Mouse (Mus musculus): ENCODE results near the gene 4930402F06Rik.
A peak's percentile ranks its signal among the peaks of the same experiment; 100 is the strongest.

Gene 4930402F06Rik

DNA sequence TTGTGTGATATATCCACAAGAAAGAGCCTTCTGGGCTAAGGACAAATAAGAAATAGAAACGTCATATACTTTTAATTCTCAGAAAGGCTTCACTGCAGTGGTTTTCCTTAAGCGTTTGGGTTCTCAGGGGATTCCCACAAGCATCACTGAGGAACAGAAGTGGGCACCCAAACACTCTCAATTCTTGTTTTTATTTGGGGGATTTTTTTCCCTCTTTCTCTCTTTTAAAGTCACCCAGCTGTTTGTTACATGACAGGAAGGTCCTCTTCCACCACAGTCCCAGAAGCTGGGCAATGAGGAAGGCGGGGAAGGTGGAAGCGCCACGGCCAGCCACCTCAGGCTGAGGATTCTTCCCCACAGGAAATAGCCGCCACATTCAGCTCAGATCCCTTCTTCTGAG, 19.5 kb upstream of the 4930402F06Rik start:
- DNase-seq (ENCODE audit: low read depth) = no peak

DNA sequence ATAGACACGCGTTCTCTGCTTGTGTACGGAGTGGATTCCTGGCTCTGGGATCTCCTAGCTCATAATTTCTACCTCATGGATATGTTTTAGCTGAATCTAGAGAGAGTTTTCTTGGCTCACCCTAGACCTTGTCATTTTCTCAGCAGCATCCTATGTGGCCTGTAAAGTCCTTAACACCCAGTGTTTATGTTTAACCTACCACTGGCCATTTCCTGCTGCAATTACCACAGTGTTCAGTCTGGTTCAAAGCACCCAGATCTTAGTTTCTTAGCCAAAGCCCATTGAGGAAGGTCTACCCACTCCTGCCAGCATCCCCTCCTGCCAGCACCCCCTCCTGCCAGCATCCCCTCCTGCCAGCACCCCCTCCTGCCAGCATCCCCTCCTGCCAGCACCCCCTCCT, 15.8 kb upstream of the 4930402F06Rik start:
- DNase-seq (ENCODE audit: low read depth) = no peak

DNA sequence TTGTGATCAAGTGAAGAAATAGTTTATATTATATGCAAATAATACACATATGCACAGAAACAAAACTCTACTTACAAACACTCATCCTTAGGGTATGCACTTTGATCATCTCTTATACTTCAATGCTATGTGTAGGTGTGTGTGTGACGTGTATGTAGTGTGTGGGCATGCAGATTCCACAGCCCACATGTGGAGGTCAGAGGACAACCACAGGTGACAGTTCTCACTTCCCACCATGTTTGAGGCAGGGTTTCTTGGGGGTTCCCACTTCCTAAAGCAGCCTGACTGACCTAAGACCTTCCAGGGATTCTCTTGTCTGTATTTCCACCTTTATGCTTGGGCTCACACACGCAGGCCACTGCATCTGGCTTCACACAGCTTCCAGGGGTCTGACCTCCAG, 15.3 kb upstream of the 4930402F06Rik start:
- DNase-seq (ENCODE audit: low read depth) = no peak

DNA sequence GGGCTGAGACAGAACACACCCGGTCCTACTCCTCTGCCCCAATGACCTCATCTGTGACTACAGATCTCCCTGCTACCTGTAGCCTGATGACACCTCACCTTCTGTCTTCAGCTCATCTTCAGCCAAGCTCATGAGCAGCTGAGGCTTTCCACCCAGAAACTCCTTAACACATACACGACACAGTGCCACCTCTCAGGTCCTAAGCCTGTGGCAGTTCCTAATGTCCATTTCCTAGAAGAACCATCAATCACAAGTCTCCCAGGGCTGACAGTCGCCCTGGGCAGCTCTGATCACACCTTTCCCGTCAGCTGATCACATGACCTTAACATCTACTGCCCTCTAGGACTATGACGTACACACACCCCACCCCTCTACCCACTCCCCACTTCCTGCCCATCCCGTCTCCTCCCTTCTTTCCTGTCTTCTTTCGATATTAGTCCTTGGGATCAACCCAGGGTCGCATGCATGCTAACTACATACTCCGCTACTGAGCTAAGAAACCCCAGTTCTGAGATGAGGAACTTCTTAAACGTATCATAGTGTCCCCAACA, 14.7 kb upstream of the 4930402F06Rik start:
- DNase-seq (ENCODE audit: low read depth) = no peak

DNA sequence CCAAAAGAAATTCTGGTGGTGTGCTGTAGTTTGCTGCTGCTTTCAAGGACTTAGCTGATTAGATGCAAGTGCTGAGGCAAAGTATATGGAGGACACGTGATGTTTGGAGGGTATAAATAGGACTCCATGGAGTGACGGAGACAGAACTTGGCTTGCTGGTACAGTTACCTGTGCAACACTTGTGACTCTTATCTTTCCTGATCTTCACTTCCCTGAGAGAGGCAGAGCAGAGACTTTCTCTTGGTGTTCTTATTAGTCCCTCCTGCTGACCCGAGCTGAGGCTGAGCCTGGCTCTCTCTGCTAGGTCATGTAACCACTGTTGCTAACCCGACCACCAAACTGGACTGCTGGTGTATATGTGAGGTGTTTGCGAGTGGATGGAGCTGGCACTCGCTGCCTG, 12.5 kb upstream of the 4930402F06Rik start:
- no peak for DNase-seq (ENCODE audit: low read depth)

DNA sequence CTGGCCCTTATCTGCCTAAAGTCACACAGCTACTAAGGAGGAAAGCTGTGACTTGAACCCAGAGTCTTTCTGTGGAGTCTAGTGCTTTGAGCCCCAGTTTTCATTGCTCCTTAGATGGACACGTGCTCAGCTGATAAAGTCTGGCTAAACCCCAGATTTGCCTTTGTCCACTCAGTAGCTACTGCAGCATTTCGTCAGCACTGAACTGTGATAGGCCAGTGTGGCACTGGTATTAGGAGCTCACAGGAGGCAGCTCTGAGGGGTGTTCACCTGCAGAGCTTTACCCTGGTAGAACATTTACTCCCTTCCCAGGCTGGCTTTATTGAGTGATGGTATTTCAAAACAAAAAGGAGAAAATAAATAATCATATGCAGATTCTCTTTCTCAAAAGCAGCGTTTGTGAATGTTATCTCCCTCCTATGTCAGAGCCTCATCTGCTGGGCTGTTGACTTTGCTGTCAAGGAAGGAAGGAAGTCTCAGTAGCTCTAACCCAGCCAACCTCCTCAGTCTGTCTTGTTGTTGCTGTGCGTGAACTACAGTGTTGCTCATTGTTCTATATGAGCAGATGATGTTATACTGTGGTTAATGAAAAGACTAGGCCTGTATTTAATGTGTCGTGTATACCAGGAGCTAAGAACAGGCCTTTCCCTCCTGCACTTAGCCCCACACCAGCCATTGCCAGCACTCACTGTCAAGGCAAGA, 11.6 kb upstream of the 4930402F06Rik start:
- DNase-seq (ENCODE audit: low read depth) = no peak

DNA sequence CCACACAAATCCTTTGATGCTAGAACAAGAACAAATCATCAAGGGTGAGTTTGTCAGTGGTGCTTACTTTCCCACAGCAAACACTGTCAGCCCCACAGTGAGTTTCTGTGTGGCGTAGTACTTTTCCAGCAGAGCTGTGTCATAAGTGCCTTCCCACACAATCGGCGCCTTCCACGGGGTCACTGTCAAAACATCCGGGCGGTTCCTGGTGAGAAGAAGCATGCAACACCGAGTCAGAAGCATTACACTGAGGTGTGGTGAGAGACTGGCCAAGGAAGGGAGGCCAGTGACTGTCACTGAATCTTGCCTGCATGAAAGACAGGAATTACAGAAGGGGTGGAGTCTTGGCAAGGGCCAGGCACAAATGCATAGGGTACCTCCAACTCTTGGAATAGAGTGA, 10.9 kb upstream of the 4930402F06Rik start:
- DNase-seq (ENCODE audit: low read depth) = no peak

DNA sequence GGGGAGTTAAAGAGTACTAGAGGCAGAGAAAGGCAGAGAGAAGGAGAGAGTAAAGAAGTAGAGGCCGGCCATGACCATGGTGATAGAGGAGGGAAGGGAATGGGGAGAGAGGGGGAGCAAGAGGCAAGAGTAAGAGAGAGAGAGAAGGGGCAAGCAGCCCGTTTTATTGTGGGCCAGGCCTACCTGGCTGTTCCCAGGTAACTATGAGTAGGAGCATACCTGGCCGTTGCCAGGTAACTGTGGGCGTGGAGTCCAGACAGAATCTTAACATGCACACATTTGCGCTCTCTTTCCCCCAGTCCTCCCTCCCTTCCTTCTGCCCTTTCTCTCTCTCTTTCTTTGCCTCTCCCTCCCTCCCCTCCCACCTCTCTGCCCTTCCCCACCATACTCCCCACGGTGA, 10.3 kb upstream of the 4930402F06Rik start:
- DNase-seq (ENCODE audit: low read depth) = no peak

DNA sequence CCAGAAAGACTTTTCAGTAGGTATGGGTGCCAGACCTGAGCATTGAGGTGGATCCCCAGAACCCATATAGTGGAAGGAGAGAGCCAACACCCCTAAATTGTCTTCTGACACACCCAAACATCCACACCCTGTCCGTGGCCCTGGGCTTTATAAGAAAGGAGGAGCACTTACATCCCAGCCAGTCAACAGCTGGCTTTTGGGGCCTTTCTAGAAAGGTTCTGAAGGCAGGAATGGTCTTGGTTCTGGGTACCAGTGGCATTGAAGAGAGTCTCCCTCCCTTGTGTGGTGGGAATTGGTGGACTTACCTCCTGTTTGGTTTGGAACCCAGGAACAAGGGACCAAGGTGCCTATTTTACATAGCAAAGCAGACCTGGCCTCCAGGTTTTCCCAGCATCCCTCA, 9.6 kb upstream of the 4930402F06Rik start:
- DNase-seq (ENCODE audit: low read depth) = no peak

DNA sequence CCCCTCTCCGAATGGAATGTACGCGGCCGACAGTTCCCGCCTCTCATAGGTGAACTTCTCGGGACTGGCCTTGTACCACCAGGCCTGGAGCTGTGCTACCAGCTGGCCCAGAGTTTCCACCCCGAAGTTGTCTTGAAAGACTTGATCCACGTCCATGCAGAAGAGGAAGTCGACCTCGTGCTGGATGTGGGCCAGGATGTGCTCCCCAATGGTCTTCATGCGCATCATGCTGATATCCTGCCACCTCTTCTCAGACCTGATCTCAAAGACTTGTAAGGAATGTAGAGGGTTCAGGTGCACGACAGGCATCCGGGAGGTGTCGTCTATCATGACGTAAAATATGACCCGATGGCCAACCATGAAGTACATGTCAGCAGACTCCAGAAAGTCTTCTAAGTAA, 5.4 kb upstream of the 4930402F06Rik start:
- DNase-seq (ENCODE audit: low read depth) = no peak

DNA sequence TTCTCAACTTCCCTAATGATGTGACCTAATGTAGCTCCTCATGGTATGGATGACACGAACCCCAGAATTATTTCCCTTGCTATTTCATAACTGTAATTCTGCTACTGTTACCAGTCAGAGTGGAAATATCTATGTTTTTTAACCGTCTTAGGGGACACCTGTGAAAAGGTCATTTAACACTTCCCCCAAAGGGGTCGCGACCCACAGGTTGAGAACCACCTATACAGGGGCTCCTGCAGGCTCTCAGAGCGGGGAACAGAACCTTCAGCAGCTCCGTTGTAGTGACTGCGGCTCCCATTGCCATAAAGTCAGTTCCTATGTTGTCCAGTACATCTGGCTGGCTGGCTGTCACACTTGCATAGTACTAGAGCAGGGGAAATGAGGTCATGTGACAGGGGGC, 3.8 kb upstream of the 4930402F06Rik start:
- DNase-seq (ENCODE audit: low read depth) = no peak

DNA sequence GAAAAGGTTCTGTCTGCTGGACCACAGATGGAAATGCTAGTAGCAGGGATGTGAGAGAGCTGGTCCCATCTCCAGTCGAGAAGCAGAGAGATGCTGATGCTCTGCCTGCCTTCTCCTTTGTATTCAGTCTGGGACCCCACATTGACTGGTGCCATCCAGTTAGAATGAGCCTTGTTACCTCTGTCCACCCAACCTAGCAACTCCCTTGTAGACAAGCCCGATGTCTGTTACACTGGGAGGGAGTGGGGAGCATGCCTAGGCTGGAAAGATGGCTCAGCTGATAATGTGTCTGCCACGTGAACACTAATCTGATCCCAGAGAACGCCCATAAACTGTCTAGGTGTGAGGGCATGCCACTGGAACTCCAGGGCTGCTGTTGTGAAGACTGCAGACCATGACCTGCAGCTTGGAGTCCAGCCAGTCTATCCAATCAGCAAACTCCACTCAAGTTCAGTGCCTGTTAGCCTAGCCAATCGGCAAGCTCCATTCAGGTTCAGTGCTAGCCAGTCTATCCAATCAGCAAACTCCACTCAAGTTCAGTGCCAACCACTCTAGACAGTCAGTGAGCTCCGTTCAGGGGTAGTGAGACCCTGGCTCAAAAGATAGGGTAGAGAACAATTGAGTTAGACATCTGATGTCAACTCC, 1.3 kb upstream of the 4930402F06Rik start:
- DNase-seq (ENCODE audit: low read depth) = peak; percentile 17

DNA sequence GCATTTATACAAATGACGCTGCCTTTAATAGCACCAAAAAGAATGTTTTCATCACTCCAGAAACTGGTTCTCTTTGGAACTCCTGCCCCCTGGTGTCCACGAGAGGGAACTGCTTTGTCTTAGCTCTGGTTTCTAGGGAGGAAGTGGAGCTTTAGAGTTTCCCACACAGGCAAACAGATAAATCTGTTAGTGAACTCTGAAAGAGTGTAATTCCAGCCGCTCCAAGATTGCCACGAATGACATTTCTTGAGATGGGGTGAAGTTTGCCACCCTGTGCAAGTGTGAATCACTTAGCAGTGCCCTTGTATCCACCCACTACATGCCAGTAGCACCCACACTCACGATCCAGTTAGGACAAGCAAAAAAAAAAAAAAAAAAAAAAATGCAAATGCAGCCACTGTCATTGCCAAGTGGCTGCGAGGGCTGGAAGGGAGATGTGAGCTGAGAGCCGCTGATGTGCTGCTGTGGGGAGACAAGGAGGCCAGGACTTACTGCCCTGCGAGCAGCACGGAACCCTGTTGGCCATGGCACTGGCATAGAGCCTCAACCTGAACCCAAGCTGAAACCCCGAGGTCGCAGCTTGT, 707 bp upstream of the 4930402F06Rik start:
- DNase-seq (ENCODE audit: low read depth) = peak; percentile 86

DNA sequence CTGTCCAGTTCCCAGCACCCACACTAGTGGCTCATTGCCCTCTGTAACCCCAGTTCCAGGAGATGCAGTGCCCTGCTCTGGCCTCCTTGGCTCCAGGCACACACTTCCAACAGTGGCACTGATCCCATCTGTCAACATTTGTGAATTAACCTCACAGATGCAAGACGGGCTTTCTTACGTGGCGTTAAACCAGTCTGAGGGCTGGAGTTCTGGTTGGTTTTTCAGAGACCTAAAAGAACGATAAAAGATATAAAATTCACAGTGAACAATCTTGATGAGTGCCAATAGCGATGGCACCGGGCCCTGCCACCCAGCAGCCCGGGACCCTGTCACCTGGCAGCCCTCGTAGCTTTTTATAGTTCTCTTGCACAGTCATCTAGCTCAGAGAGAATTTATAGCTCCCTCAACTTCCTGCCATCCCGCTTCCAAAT, 11.5 kb downstream of the 4930402F06Rik start:
- no peak for DNase-seq (ENCODE audit: low read depth)

DNA sequence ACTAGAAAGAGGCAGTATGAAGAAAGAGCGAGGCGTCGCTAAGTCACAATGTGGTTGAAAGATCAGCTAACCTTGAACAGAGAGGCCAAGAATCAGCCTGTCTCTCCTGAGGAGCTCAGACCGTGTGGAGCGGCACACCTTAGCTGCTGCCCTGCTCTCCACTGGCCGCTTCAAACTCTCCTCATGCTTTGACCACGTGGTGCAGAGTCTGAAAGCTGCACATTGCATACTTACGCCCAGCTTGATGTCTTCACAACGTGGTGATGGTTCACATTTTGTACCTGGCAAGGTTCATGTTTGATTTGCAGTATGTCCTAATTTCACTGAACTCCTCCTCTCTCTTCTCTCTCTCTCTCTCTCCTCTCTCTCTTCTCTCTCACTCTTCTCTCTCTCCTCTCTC, 17.7 kb downstream of the 4930402F06Rik start:
- no peak for DNase-seq (ENCODE audit: low read depth)

DNA sequence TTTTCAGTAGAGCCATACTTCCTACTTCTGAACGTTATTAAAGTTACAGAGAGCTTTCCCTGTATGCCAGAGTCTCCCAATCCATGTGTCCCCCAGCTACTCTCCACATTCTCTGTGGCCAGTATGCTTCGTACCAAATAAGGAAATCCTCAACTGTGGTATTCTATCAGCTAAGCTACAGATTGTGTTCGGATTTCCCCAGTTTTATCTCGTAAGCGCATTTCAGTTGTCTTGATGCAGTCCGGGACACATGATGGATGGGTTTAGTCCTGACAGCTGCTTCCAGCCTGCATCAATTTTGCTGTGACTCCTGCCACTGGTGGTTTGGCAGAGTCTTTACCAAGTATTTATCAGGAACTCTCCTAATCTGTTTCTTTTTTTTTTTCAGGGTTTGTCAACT, 19.4 kb downstream of the 4930402F06Rik start:
- DNase-seq (ENCODE audit: low read depth) = no peak

DNA sequence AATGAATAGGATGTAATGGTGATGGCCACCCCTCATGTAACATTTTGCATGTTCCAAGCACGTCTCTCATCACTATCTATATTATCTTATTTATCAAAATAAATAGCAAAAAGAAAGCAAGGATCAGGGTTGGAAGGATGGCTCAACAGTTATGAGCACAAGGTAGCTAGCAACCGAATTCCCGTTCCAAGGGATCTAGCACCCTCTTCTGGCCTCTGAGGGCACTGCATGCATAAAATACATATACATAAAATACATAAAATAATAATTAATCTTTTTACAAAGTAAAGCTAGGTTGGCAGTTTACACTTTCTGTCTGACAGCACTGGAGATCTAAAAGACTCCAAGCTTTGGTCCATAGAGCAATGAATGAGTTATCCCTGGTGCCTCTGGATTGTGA, 24.0 kb downstream of the 4930402F06Rik start:
- DNase-seq (ENCODE audit: low read depth) = peak; percentile 79

DNA sequence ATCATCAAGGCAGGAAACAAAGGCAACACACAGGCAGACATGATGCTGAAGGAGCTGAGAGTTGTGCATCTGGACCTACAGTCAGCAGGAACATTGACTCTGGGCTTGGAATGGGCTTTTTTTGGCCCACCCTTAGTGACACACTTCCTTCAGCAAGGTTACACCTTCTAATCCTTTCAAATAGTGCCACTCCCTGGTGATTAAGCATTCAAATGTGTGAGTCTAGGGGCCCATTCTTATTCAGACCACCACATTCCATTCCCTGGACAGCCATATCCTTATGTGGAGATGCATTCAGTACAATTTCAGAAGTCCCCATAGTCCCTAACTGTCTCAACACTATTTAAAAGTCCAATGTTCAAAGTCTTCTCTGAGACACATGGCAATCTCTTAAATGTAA, 26.3 kb downstream of the 4930402F06Rik start:
- no peak for DNase-seq (ENCODE audit: low read depth)

DNA sequence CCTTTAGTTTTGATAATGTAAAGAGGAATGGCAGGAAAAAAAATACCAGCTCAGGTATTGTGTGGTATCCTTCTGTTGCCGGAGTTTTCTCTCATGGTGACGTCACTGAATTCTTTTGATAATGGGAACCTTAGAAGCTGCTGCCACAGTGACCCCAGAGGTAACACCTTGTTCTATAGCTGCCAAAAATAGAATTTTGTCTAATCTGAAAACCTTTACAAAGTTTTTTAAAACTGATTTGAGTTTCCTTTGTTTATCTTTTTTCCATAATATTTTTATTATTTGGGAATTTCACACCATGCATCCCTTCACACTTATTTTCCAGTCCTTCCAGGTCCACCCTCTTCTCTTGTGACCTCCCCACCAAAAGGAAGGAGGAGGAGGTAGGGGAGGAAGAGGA, 29.3 kb downstream of the 4930402F06Rik start, which contains the start of gene 4930568D16Rik:
Gene 4930568D16Rik (minus strand): TSS at position 101 of the 400 bp plus-strand sequence.
- DNase-seq (ENCODE audit: low read depth) = no peak

DNA sequence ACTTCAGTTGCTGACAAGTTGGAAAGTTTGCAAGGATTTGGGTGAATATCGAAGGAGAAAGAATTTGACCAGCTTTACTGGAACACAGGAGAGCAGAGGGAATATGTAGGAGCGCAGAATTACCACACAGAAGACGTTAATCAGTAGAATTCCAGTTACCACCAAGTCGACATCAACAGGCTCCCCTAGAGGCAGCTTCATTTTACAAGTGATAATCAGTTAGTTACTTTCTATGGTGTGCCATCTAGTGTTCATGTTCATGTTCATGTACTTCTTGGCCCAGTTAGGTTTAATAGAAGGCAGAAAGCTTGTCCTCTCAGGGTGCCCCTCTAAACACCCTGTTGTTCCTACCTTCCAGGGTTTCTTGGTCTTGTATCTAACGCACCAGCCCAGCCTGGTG, 47.8 kb downstream of the 4930402F06Rik start:
- peak; percentile 74 for DNase-seq (ENCODE audit: low read depth)

DNA sequence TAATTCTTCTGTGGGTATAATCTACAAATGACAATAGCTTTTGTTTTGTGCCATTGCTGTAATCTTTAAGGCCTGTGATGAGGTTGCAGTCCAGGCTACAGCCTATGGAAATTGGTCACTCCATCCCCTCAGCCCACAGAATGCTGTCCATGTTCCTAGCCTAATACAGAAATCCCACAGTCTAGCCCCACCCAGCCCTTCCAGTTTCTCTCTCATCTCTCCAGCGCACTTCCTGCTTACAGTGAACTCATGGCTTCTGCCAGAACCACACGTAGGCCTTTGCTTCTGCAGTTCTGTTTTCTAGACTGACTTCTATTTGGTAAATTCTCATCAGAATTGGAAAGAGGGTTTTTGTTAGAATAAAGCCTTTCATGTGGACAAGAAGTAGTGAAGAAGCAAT, 51.0 kb downstream of the 4930402F06Rik start:
- no peak for DNase-seq (ENCODE audit: low read depth)

DNA sequence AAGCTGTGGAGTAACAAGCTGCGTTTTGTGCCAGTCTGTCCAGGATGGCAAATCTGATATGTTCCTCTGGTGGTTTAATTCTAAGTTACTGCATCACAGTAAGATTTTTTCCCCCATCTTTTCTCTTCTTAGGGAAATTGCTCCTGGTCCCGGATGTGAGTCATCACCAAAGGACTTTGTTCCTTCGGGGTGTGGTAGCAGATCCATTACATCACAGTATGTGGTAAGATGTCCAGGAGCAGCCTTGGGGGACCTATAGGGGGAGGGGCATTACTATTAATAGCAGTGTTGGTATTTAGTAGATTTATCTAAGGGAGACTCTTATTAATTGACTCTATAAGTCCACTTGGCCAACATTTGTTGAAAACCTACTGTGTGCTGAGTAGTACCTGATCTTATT, 54.4 kb downstream of the 4930402F06Rik start:
- DNase-seq (ENCODE audit: low read depth) = peak; percentile 74

DNA sequence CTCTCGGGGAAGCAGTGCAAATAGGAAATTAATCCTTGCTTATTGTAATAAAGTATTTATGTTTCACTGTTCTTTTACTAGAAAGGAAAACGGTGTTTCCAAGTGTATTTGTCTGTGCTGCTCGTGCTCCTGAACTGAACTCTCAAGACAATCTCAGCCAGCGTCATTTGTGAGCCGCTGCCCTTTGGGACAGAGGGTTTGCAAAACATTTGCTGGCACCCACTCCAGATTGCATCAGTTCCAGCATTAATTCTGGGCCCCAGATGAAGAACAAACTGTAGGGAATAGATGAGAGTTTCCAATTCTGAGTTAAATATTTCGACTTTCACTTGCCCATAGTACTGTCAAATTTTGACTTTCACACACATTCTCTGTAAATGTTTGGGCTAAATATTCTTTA, 58.3 kb downstream of the 4930402F06Rik start:
- peak; percentile 15 for DNase-seq (ENCODE audit: low read depth)
